Mouse (Mus musculus) c-Kit-negative CD71-positive TER-119-positive erythroid progenitor cells, embryonic 14.5 days (primary cell): Measurements from ENCODE around the gene Vsig2.

Experiments used
- DNase-seq: peaks from one replicate; pipeline ENCODE4 v3.0.0-alpha.2; 2013; ENCODE audit warnings: low read depth, low spot score

Vsig2 gene

GRCm38 (mm10) chr9:37530888-37531705 lies 8.0 kb upstream of the Vsig2 start:
- no peak for DNase-seq

GRCm38 (mm10) chr9:37536851-37537250 lies 2.2 kb upstream of the Vsig2 start:
- DNase-seq, result no peak

- DNase-seq, result no peak
These were observed 1.3 kb upstream of the Vsig2 start for GRCm38 (mm10) chr9:37537658-37538250.

GRCm38 (mm10) chr9:37540226-37540625 lies 1.2 kb downstream of the Vsig2 start:
- DNase-seq, result no peak

GRCm38 (mm10) chr9:37540701-37541575 lies 1.9 kb downstream of the Vsig2 start:
- no peak for DNase-seq

- DNase-seq, result no peak
These were observed 3.0 kb downstream of the Vsig2 start for GRCm38 (mm10) chr9:37541851-37542642.

- no peak for DNase-seq
These were observed 4.9 kb downstream of the Vsig2 start for GRCm38 (mm10) chr9:37543869-37544440.

GRCm38 (mm10) chr9:37544447-37545165 lies 5.6 kb downstream of the Vsig2 start:
- no peak for DNase-seq

GRCm38 (mm10) chr9:37545166-37545610 lies 6.1 kb downstream of the Vsig2 start:
- DNase-seq, result no peak

- no peak for DNase-seq
These were observed 6.9 kb downstream of the Vsig2 start for GRCm38 (mm10) chr9:37545847-37546452.

GRCm38 (mm10) chr9:37546889-37547288 lies 7.8 kb downstream of the Vsig2 start:
- no peak for DNase-seq

GRCm38 (mm10) chr9:37550435-37550834 lies 11.4 kb downstream of the Vsig2 start:
- no peak for DNase-seq

- no peak for DNase-seq
These were observed 12.9 kb downstream of the Vsig2 start for GRCm38 (mm10) chr9:37551751-37552531.

GRCm38 (mm10) chr9:37552536-37553293 lies 13.7 kb downstream of the Vsig2 start, which contains the start of gene Nrgn:
Gene Nrgn (minus strand): TSS chr9:37552904.
- DNase-seq, result peak; percentile 9

- DNase-seq, result no peak
These were observed 15.2 kb downstream of the Vsig2 start for GRCm38 (mm10) chr9:37554279-37554678.

- DNase-seq, result no peak
These were observed 16.0 kb downstream of the Vsig2 start, which contains the start of gene Siae for GRCm38 (mm10) chr9:37554838-37555748. Gene Siae (plus strand): TSS chr9:37555698.

GRCm38 (mm10) chr9:37556366-37556765 lies 17.3 kb downstream of the Vsig2 start:
- DNase-seq, result no peak
